Mouse (Mus musculus) liver, embryonic 16.5 days (tissue): ENCODE results near the gene Ankrd13b. TPM values are rescaled to one million over a fixed set of nuclear protein-coding genes. Genes with fewer than 3 reads are reported as not detected.
A peak's percentile ranks its signal among the peaks of the same experiment; 100 is the strongest.

Experiments
- ATAC-seq: fragments of 200-750 bp; cut with Nextera tagmentation; 2 replicates; pipeline ENCODE4 v1.8.0; 2017; ENCODE audit warnings: low read depth, mild to moderate bottlenecking, moderate number of reproducible peaks, moderate library complexity
- H3K27ac ChIP-seq: fragments of 300-500 bp; sonication (generic); 2 replicates; pipeline ENCODE4 v1.5.1; 2014; ENCODE audit warnings: mild to moderate bottlenecking, low read length
- H3K27me3 ChIP-seq: fragments of 300-500 bp; sonication (generic); 2 replicates; pipeline ENCODE4 v1.6.1; 2014; ENCODE audit warnings: low read depth, low read length, mixed read lengths; ENCODE audit not compliant: control insufficient read depth, insufficient read depth
- H3K36me3 ChIP-seq: fragments of 300-500 bp; sonication (generic); 2 replicates; pipeline ENCODE4 v1.6.1; 2014; ENCODE audit warnings: mild to moderate bottlenecking; ENCODE audit not compliant: control insufficient read depth, insufficient read depth
- H3K4me1 ChIP-seq: fragments of 300-500 bp; sonication (generic); 2 replicates; pipeline ENCODE4 v1.6.1; 2014; ENCODE audit warnings: low read depth, low read length, mixed read lengths; ENCODE audit not compliant: control insufficient read depth
- H3K4me2 ChIP-seq: fragments of 300-500 bp; sonication (generic); 2 replicates; pipeline ENCODE4 v1.6.1; 2014; ENCODE audit warnings: low read depth, low read length, mixed read lengths
- H3K4me3 ChIP-seq: fragments of 300-500 bp; sonication (generic); 2 replicates; pipeline ENCODE4 v1.5.1; 2014; ENCODE audit warnings: low read depth, mild to moderate bottlenecking, low read length
- H3K9ac ChIP-seq: fragments of 300-500 bp; sonication (generic); 2 replicates; pipeline ENCODE4 v1.6.1; 2014; ENCODE audit warnings: low read depth, low read length
- H3K9me3 ChIP-seq: fragments of 300-500 bp; sonication (generic); replicated peaks from 2 replicates; pipeline ENCODE4 v1.6.1; 2016; ENCODE audit warnings: low read length; ENCODE audit not compliant: control insufficient read depth
- WGBS: fragments of 180-500 bp; shearing (Covaris S2); extraction: QIAGEN DNeasy Blood & Tissue Kit; methylation state at CpG from one replicate; pipeline ENCODE4 v1.1.7; 2014; ENCODE audit not compliant: insufficient replicate concordance; 5-methylcytosine and 5-hydroxymethylcytosine counted together
- polyA plus RNA-seq: library from polyadenylated mRNA; unstranded; fragments of >200 nt; fragmentation: Nextera tagmentation; extraction: Ambion mirVana; gene quantifications from 2 replicates; pipeline ENCODE4 v1.2.1, GENCODE M21; 2015

Gene Ankrd13b
- polyA plus RNA-seq, 1 experiment from 2014 or later: 0.41 TPM

DNA sequence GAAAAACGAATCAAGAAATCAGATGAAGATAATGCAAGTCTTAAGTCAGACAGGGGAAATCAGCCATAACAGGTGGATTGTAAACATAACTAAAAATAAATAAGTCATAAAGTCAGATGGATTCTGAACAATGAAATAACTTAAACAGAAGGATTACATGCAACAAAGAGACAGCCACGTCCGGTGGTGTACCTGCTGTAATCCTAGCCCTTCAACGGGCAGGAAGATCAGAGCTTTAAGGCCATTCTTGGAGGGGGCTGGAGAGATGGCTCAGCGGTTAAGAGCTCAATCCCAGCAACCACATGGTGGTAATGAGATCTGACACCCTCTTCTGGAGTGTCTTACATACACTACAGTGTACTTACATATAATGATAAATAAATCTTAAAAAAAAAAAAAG, 21.9 kb upstream of the Ankrd13b start:
- H3K27ac ChIP-seq: no peak overlapping the region

DNA sequence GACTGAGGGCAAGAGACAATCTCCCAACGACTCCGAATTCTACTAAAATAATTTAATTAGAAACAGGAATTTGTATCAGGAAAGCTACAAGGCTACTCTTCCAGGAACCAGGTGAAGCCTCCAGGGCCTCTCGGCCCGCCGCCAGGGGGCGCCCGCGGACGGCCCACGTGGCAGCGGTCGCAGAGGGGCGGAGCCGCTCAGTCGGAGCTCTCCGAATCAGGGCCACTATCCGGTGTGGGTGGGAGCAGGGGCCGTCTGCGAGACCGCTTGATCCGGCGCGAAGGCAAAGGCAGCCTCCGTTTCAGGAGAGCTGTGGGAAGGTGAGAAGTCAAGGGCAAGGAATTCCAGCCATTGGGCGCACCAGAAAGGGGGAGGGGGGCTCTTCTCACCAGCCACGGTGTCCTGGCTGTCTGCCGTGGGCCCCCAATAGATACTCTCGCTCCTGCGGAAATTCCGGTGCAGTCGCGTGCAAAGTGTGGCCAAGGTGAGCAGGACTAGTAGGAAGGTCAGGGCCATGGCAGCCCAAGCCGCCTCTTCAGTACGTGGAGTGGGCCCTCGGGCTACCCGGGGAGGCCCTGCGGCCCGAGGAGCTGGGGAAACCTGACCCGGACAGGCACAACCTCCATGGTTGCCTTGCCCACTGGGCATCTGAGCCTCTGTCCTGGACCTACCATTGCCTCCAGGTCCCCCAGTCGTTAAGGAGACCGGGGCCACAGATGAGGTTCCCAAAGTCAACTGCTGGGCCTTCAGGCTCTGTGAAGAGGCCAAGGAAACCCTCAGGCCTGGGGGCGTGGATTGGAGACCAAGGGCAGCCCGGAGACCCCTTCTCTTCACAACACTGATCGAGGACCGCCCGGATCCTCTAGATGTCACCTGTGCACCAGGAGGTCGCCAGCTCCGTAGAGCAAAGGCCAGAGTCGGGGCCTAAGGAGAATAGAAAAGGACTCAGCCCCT, 18.9 kb upstream of the Ankrd13b start:
- WGBS: 22% methylated on average over 49 of the region's 49 CpGs
- H3K36me3 ChIP-seq: peaks cover 9% of the 10 kb centered on the region; the same call in 1 of the 2 replicates
- ATAC-seq: peak; percentile 44
- H3K4me2 ChIP-seq: peak overlapping the region; percentile 66
- no peaks in the 10 kb centered on the region for H3K9me3 ChIP-seq
- no peak overlapping the region for H3K27ac ChIP-seq
- H3K4me3 ChIP-seq: peak overlapping the region; percentile 43
- H3K27me3 ChIP-seq: no peaks in the 10 kb centered on the region
- H3K4me1 ChIP-seq: peaks cover 15% of the 10 kb centered on the region
- H3K9ac ChIP-seq: peak overlapping the region; percentile 47

More for the DNA sequence above, 21.9 kb upstream of the Ankrd13b start:
- no peak overlapping the region for H3K4me3 ChIP-seq
- no peaks in the 10 kb centered on the region for H3K9me3 ChIP-seq
- H3K9ac ChIP-seq: no peak overlapping the region
- no peaks in the 10 kb centered on the region for H3K36me3 ChIP-seq
- H3K27me3 ChIP-seq: peaks cover 22% of the 10 kb centered on the region
- H3K4me2 ChIP-seq: no peak overlapping the region
- ATAC-seq: no peak
- peaks cover 40% of the 10 kb centered on the region for H3K4me1 ChIP-seq
- 77% methylated on average over 5 of the region's 5 CpGs for WGBS

DNA sequence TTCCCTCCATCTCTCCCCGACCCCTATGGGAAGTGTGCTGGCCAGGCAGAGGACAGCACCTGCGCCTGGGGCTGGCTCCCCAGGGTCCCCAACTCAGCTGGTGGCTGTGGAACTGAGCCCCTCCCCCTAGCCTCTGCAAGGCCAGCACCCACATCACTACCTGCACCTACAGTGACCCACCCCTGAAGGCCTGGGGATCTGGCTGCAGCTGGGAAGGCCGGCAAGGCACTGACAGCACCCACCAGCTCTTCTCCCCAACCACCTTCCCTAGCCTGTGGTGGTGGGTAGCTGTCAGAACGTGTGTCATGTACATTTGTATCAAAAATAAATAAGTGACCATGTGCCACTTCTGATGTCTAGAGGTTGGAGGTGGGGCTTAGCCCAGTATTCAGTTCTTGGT, 17.9 kb upstream of the Ankrd13b start:
- WGBS: 63% methylated on average over 4 of the region's 4 CpGs
- Histone ChIP-seq H3K4me3 (no peak overlapping the region), H3K4me1 (peaks cover 9% of the 10 kb centered on the region), H3K9ac (no peak overlapping the region), H3K36me3 (peaks cover 9% of the 10 kb centered on the region; the same call in 1 of the 2 replicates), H3K9me3 (no peaks in the 10 kb centered on the region), H3K4me2 (no peak overlapping the region), H3K27me3 (no peaks in the 10 kb centered on the region), H3K27ac (no peak overlapping the region)
- ATAC-seq: no peak

DNA sequence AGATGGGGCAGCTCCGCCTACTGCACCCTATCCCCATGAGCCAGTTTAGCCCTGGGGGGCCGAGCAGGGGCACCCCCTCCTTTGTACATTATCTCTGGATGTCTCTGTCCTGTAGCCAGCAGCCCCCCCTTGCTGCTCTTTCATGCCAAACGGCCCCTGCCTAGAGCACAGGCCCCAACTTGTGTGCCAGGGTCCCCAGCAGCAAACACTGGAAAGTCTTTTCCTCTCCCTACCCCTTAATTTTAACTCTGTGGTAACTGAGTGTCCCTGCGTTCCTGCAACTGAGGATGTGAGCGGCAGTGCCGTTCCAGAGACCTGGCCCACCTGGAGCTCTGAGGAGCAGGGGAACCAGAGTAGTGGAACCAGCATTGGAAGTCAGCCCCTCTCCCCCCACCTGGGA, 17.5 kb upstream of the Ankrd13b start:
- peaks cover 6% of the 10 kb centered on the region for H3K4me1 ChIP-seq
- 73% methylated on average over 6 of the region's 6 CpGs for WGBS
- no peak for ATAC-seq
- no peak overlapping the region for H3K27ac ChIP-seq
- H3K27me3 ChIP-seq: no peaks in the 10 kb centered on the region
- peaks cover 9% of the 10 kb centered on the region; the same call in 1 of the 2 replicates for H3K36me3 ChIP-seq
- no peaks in the 10 kb centered on the region for H3K9me3 ChIP-seq
- no peak overlapping the region for H3K9ac ChIP-seq
- H3K4me2 ChIP-seq: no peak overlapping the region
- H3K4me3 ChIP-seq: no peak overlapping the region

DNA sequence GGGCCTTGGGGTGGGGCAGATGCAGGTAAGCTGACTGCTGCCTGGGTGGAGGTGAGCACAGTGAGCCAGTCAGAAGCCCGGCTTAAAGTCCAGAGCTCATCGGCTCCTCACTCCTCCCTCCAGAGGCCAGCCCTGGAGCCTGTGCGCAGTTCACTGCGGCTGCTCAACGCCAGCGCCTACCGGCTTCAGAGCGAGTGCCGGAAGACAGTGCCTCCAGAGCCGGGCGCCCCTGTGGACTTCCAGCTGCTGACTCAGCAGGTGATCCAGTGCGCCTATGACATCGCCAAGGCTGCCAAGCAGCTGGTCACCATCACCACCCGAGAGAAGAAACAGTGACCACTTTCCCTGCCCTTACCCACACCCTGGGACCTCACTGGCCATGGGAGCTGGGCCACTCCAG, 16.8 kb upstream of the Ankrd13b start:
- no peaks in the 10 kb centered on the region for H3K9me3 ChIP-seq
- H3K36me3 ChIP-seq: peaks cover 9% of the 10 kb centered on the region; the same call in 1 of the 2 replicates
- H3K4me1 ChIP-seq: peaks cover 6% of the 10 kb centered on the region
- no peak overlapping the region for H3K9ac ChIP-seq
- no peak overlapping the region for H3K27ac ChIP-seq
- H3K4me3 ChIP-seq: no peak overlapping the region
- ATAC-seq: no peak
- no peak overlapping the region for H3K4me2 ChIP-seq
- H3K27me3 ChIP-seq: no peaks in the 10 kb centered on the region
- 94% methylated on average over 14 of the region's 14 CpGs for WGBS

DNA sequence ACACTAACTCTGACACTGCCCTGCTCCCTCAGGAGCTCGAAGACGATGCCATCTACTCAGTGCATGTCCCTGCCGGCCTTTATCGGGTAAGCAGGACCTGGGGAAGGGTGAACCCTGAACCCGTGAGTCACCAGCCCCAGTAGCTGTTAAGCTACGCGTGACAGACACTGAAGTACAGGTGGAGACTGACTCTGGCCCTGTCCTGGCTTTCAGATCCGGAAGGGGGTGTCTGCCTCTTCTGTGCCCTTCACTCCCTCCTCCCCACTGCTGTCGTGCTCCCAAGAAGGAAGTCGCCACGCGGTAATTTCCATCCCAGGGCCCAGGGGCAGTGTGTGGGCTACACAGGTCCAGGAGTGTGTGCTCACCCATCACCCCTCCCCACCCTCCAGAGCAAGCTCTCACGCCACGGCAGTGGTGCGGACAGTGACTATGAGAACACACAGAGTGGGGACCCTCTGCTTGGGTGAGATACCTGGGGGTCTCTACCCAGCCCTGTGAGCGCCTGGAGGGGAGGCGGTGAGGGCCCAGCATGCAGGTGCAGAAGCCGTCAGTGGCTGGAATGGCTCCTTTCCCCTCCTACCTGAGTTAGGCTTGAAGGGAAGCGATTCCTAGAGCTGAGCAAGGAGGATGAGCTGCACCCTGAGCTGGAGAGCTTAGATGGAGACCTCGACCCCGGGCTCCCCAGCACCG, 16.0 kb upstream of the Ankrd13b start:
- ATAC-seq: no peak
- Histone ChIP-seq H3K4me2 (no peak overlapping the region), H3K9me3 (no peaks in the 10 kb centered on the region), H3K27ac (no peak overlapping the region), H3K4me3 (no peak overlapping the region), H3K27me3 (no peaks in the 10 kb centered on the region), H3K4me1 (peaks cover 6% of the 10 kb centered on the region), H3K9ac (no peak overlapping the region), H3K36me3 (peaks cover 9% of the 10 kb centered on the region; the same call in 1 of the 2 replicates)
- WGBS: 83% methylated on average over 22 of the region's 22 CpGs

DNA sequence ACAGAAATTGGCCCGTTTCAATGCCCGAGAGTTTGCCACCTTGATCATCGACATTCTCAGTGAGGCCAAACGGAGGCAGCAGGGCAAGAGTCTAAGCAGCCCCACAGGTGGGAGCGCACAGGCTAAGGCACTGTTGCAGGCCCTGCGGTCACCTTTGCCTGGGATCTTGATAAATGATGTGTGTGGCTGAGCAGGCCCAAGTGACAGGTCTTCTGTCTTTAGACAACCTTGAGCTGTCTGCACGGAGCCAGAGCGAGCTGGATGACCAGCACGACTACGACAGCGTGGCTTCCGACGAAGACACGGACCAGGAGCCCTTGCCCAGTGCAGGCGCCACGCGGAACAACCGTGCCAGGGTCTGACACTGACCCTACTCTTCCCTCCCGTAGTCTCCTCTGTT, 14.9 kb upstream of the Ankrd13b start:
- H3K4me1 ChIP-seq: peaks cover 6% of the 10 kb centered on the region
- H3K9ac ChIP-seq: no peak overlapping the region
- no peak overlapping the region for H3K27ac ChIP-seq
- 86% methylated on average over 19 of the region's 19 CpGs for WGBS
- H3K36me3 ChIP-seq: peaks cover 9% of the 10 kb centered on the region; the same call in 1 of the 2 replicates
- H3K4me2 ChIP-seq: no peak overlapping the region
- H3K4me3 ChIP-seq: no peak overlapping the region
- no peaks in the 10 kb centered on the region for H3K27me3 ChIP-seq
- H3K9me3 ChIP-seq: no peaks in the 10 kb centered on the region
- no peak for ATAC-seq

DNA sequence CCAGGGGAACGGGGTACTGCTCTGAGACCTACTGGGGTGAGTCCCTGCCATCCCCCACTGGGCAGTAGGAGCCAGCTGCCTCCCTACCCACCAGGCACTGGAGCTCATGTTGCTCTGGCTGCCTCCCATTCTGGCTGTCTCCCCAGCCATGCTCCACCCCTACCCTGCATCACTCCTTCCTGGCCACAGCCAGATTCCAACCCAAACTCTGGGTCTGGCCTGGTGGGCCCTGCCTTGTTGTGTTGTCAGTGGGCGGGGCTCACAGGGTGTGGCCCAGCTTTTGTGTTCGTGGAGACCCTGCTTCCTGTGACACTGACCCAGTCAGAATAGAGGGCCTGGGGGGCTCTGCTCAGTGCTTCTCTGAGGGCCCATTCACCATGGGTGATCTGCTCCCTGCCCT, 14.0 kb upstream of the Ankrd13b start:
- 34% methylated on average over 3 of the region's 3 CpGs for WGBS
- no peak overlapping the region for H3K4me3 ChIP-seq
- H3K27me3 ChIP-seq: no peaks in the 10 kb centered on the region
- no peak overlapping the region for H3K27ac ChIP-seq
- H3K4me1 ChIP-seq: peaks cover 5% of the 10 kb centered on the region
- ATAC-seq: no peak
- peaks cover 9% of the 10 kb centered on the region; the same call in 1 of the 2 replicates for H3K36me3 ChIP-seq
- H3K9me3 ChIP-seq: no peaks in the 10 kb centered on the region
- H3K4me2 ChIP-seq: no peak overlapping the region
- H3K9ac ChIP-seq: no peak overlapping the region

DNA sequence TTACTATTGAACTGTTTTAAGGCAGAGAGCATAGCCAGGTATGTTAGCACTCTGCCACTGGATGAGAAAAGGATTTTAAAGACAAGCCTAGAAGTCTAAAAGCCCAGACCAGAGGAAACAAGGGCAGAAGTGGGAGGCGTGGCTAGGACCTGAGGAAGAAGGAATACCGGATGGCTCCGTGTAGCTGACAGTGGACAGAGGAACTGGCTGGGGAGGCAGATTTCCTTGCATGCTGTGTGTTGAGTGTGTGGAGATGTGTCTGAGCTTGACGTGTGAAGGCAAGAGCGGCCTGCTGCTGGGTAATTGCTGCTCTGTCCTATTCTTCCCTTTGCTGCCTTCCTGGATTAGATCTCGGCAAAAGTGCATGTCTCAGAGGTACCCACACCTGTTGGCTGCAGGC, 13.0 kb upstream of the Ankrd13b start:
- no peak overlapping the region for H3K27ac ChIP-seq
- no peaks in the 10 kb centered on the region for H3K9me3 ChIP-seq
- H3K27me3 ChIP-seq: no peaks in the 10 kb centered on the region
- no peak overlapping the region for H3K9ac ChIP-seq
- H3K4me3 ChIP-seq: no peak overlapping the region
- H3K36me3 ChIP-seq: peaks cover 9% of the 10 kb centered on the region; the same call in 1 of the 2 replicates
- H3K4me2 ChIP-seq: no peak overlapping the region
- peaks cover 6% of the 10 kb centered on the region for H3K4me1 ChIP-seq
- no peak for ATAC-seq
- WGBS: 79% methylated on average over 6 of the region's 6 CpGs
